Mouse (Mus musculus): ENCODE measurements at regions not wholly inside any gene's neighbourhood (a gene's known extent, or its start where the extent isn't known, plus 50 kb on each side); places are given as distances from the start of the nearest gene placed in this dataset.

- WGBS = 84% methylated on average over 3 of the region's 3 CpGs
- no peak for ATAC-seq (ENCODE audit: insufficient number of reproducible peaks, low FRiP score, low TSS enrichment, low read depth)
These were observed 322.0 kb upstream of the Zfp637 start for GRCm38 (mm10) chr6:117518939-117519338.

DNA sequence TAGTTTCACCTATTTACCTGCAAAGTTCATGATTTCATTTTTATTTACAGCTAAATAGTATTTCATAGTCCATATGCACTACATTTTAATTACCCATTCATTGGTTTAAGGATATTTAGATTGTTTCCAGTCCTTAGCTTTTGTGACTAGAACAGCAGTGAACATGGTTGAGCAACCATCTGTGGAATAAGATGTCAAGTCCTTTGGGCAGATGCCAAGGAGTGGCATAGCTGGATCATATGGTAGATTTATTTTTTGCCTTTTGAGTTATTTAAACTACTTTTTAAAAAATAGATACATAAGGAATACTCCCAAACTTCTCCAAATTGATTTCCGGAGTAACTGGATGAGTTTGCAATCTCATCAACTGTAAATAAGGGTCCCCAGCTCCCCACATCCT, 321.5 kb upstream of the Zfp637 start:
- no peaks in the 10 kb centered on the region for H3K9me3 ChIP-seq (ENCODE audit: control insufficient read depth, low read length)
- 82% methylated on average over 1 of the region's 1 CpGs for WGBS
- no peaks in the 10 kb centered on the region for H3K27me3 ChIP-seq (ENCODE audit: control insufficient read depth, insufficient read depth, low read length)
- DNase-seq (ENCODE audit: low spot score) (no peak), ATAC-seq (ENCODE audit: insufficient number of reproducible peaks, low FRiP score, low TSS enrichment, low read depth) (no peak)
- H3K9ac ChIP-seq (ENCODE audit: low read length) = no peak overlapping the region
- no peak overlapping the region for H3K4me2 ChIP-seq (ENCODE audit: low read depth, severe bottlenecking)
- H3K4me1 ChIP-seq (ENCODE audit: control insufficient read depth, insufficient read depth, low read length) = no peaks in the 10 kb centered on the region
- no peak overlapping the region for H3K27ac ChIP-seq (replicated peaks; ENCODE audit: low read depth, low read length)
- H3K36me3 ChIP-seq (ENCODE audit: control insufficient read depth, insufficient read depth, low read length) = no peaks in the 10 kb centered on the region
- H3K4me3 ChIP-seq (ENCODE audit: low read depth, low read length) = no peak overlapping the region

More at GRCm38 (mm10) chr6:117518939-117519338, 322.0 kb upstream of the Zfp637 start:
- no peak overlapping the region for H3K27ac ChIP-seq (replicated peaks; ENCODE audit: low read depth, low read length)
- no peaks in the 10 kb centered on the region for H3K27me3 ChIP-seq (ENCODE audit: control insufficient read depth, insufficient read depth, low read length)
- no peak for DNase-seq (ENCODE audit: low spot score)
- H3K36me3 ChIP-seq (ENCODE audit: control insufficient read depth, insufficient read depth, low read length) = no peaks in the 10 kb centered on the region
- no peak overlapping the region for H3K4me2 ChIP-seq (ENCODE audit: low read depth, severe bottlenecking)
- H3K4me3 ChIP-seq (ENCODE audit: low read depth, low read length) = no peak overlapping the region
- H3K9me3 ChIP-seq (ENCODE audit: control insufficient read depth, low read length) = no peaks in the 10 kb centered on the region
- H3K4me1 ChIP-seq (ENCODE audit: control insufficient read depth, insufficient read depth, low read length) = no peaks in the 10 kb centered on the region
- H3K9ac ChIP-seq (ENCODE audit: low read length) = no peak overlapping the region

- peak overlapping the region; percentile 15; the same call in 1 of the 2 replicates for H3K4me2 ChIP-seq (ENCODE audit: low read depth, severe bottlenecking)
- H3K27ac ChIP-seq (replicated peaks; ENCODE audit: low read depth, low read length) = no peak overlapping the region
- H3K36me3 ChIP-seq (ENCODE audit: control insufficient read depth, insufficient read depth, low read length) = no peaks in the 10 kb centered on the region
- DNase-seq (ENCODE audit: low spot score) (peak; percentile 71), ATAC-seq (ENCODE audit: insufficient number of reproducible peaks, low FRiP score, low TSS enrichment, low read depth) (peak; percentile 70; the same call in 1 of the 2 replicates)
- no peaks in the 10 kb centered on the region for H3K27me3 ChIP-seq (ENCODE audit: control insufficient read depth, insufficient read depth, low read length)
- no peak overlapping the region for H3K4me3 ChIP-seq (ENCODE audit: low read depth, low read length)
- 41% methylated on average over 22 of the region's 22 CpGs for WGBS
- no peak overlapping the region for H3K9ac ChIP-seq (ENCODE audit: low read length)
- H3K9me3 ChIP-seq (ENCODE audit: control insufficient read depth, low read length) = no peaks in the 10 kb centered on the region
- H3K4me1 ChIP-seq (ENCODE audit: control insufficient read depth, insufficient read depth, low read length) = peaks cover 9% of the 10 kb centered on the region; the same call in 1 of the 2 replicates
These were observed 314.6 kb upstream of the Zfp637 start for GRCm38 (mm10) chr6:117526161-117526935.

DNA sequence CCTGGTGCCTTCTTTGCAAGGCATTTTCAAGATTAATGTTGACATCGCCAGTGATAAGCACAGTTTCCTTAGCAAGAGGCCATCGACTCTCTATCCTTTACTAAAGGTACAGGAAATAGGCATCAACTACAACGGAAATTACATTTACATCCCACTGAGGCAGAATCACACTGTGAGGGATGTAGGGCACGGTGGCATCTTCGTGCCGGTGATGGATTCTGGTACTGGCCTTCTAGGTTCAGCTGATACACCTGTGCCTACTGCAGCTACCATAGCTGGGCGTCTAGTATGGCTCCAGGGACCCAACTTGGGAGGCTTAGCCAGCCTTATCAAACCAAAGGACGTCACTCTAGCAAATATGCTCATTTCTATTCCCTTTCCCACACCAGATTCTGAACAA, 313.5 kb upstream of the Zfp637 start:
- H3K36me3 ChIP-seq (ENCODE audit: control insufficient read depth, insufficient read depth, low read length) = no peaks in the 10 kb centered on the region
- no peak overlapping the region for H3K27ac ChIP-seq (replicated peaks; ENCODE audit: low read depth, low read length)
- peaks cover 9% of the 10 kb centered on the region; the same call in 1 of the 2 replicates for H3K4me1 ChIP-seq (ENCODE audit: control insufficient read depth, insufficient read depth, low read length)
- 87% methylated on average over 8 of the region's 8 CpGs for WGBS
- no peak overlapping the region for H3K4me2 ChIP-seq (ENCODE audit: low read depth, severe bottlenecking)
- H3K27me3 ChIP-seq (ENCODE audit: control insufficient read depth, insufficient read depth, low read length) = no peaks in the 10 kb centered on the region
- H3K4me3 ChIP-seq (ENCODE audit: low read depth, low read length) = no peak overlapping the region
- no peaks in the 10 kb centered on the region for H3K9me3 ChIP-seq (ENCODE audit: control insufficient read depth, low read length)
- H3K9ac ChIP-seq (ENCODE audit: low read length) = no peak overlapping the region
- ATAC-seq (ENCODE audit: insufficient number of reproducible peaks, low FRiP score, low TSS enrichment, low read depth) (no peak), DNase-seq (ENCODE audit: low spot score) (no peak)

DNA sequence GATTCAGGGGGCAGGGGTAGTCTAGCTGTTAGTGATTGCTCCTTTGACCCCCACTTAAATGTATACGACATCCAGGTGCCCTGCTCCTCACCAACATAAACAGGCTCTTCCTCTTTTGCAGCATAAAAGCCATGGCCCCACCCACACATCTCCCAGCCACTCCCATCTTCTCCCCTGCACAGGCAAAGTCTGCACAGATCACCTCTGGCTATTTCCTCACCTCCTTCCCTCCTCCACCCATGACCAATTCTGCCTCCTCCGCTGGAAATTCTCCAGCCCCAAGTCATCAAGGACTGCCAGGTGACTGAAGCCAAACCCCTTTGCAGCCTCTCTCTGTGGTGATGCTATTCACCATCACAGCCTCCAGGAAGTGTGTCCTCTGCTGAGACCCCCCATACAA, 306.8 kb upstream of the Zfp637 start:
- WGBS = 28% methylated on average over 2 of the region's 2 CpGs

GRCm38 (mm10) chr6:117534991-117535390, 306.0 kb upstream of the Zfp637 start:
- ATAC-seq (ENCODE audit: insufficient number of reproducible peaks, low FRiP score, low TSS enrichment, low read depth) (no peak), DNase-seq (ENCODE audit: low spot score) (no peak)
- Histone ChIP-seq H3K9ac (ENCODE audit: low read length) (no peak overlapping the region), H3K27ac (replicated peaks; ENCODE audit: low read depth, low read length) (no peak overlapping the region), H3K36me3 (ENCODE audit: control insufficient read depth, insufficient read depth, low read length) (no peaks in the 10 kb centered on the region), H3K27me3 (ENCODE audit: control insufficient read depth, insufficient read depth, low read length) (no peaks in the 10 kb centered on the region), H3K4me1 (ENCODE audit: control insufficient read depth, insufficient read depth, low read length) (peaks cover 6% of the 10 kb centered on the region; the same call in 1 of the 2 replicates), H3K4me3 (ENCODE audit: low read depth, low read length) (no peak overlapping the region), H3K9me3 (ENCODE audit: control insufficient read depth, low read length) (no peaks in the 10 kb centered on the region), H3K4me2 (ENCODE audit: low read depth, severe bottlenecking) (no peak overlapping the region)
- WGBS = 85% methylated on average over 9 of the region's 9 CpGs

More for the DNA sequence above, 306.8 kb upstream of the Zfp637 start:
- Histone ChIP-seq H3K27ac (replicated peaks; ENCODE audit: low read depth, low read length) (no peak overlapping the region), H3K27me3 (ENCODE audit: control insufficient read depth, insufficient read depth, low read length) (no peaks in the 10 kb centered on the region), H3K36me3 (ENCODE audit: control insufficient read depth, insufficient read depth, low read length) (no peaks in the 10 kb centered on the region), H3K4me3 (ENCODE audit: low read depth, low read length) (no peak overlapping the region), H3K4me1 (ENCODE audit: control insufficient read depth, insufficient read depth, low read length) (peaks cover 6% of the 10 kb centered on the region; the same call in 1 of the 2 replicates), H3K4me2 (ENCODE audit: low read depth, severe bottlenecking) (no peak overlapping the region), H3K9ac (ENCODE audit: low read length) (no peak overlapping the region; the same call in 1 of the 2 replicates), H3K9me3 (ENCODE audit: control insufficient read depth, low read length) (no peaks in the 10 kb centered on the region)
- ATAC-seq (ENCODE audit: insufficient number of reproducible peaks, low FRiP score, low TSS enrichment, low read depth) (no peak), DNase-seq (ENCODE audit: low spot score) (no peak)

DNA sequence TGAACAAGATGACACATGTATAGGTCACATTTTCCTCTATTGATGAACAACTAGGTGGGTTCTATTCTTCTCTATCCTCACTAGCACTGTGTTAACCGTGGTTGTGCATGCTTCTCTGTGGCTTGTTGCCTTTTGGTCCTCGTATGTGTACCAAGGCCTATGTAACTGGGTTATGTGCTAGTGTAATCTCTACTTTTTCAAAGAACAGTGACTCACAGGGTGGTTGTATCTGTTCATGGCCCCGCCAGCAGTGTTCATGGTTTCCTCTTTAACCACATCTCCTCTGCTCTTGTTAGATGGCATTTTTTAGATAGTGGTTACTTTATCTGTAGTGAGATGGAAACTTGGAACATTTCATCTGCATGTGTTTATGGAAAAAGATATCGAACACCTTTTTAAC, 304.9 kb upstream of the Zfp637 start:
- no peak overlapping the region for H3K4me3 ChIP-seq (ENCODE audit: low read depth, low read length)
- peaks cover 6% of the 10 kb centered on the region; the same call in 1 of the 2 replicates for H3K4me1 ChIP-seq (ENCODE audit: control insufficient read depth, insufficient read depth, low read length)
- no peak for ATAC-seq (ENCODE audit: insufficient number of reproducible peaks, low FRiP score, low TSS enrichment, low read depth)
- no peak overlapping the region for H3K9ac ChIP-seq (ENCODE audit: low read length)
- no peak for DNase-seq (ENCODE audit: low spot score)
- H3K9me3 ChIP-seq (ENCODE audit: control insufficient read depth, low read length) = no peaks in the 10 kb centered on the region
- 94% methylated on average over 4 of the region's 4 CpGs for WGBS
- no peaks in the 10 kb centered on the region for H3K27me3 ChIP-seq (ENCODE audit: control insufficient read depth, insufficient read depth, low read length)
- no peaks in the 10 kb centered on the region for H3K36me3 ChIP-seq (ENCODE audit: control insufficient read depth, insufficient read depth, low read length)
- H3K27ac ChIP-seq (replicated peaks; ENCODE audit: low read depth, low read length) = no peak overlapping the region
- no peak overlapping the region for H3K4me2 ChIP-seq (ENCODE audit: low read depth, severe bottlenecking)

DNA sequence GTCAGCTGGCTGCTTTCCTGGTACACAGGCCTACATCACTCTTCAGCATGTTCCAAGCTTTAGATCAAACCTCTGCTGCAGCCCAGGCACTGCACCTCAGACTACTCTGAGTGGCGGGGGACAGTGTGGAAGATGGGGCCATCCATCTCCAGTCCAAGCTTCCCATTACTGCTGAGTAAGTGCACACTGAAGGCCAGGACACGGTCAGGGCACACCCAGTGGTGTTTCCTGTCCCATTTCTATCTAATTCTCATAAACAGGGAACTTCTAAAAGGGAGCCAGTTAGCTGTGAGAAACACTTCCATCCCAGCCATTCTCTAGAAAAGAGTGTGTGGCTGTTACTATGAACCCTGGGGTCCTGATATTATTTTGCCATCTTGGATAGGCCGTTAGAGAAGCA, 298.5 kb upstream of the Zfp637 start:
- no peaks in the 10 kb centered on the region for H3K36me3 ChIP-seq (ENCODE audit: control insufficient read depth, insufficient read depth, low read length)
- ATAC-seq (ENCODE audit: insufficient number of reproducible peaks, low FRiP score, low TSS enrichment, low read depth) = no peak
- H3K27me3 ChIP-seq (ENCODE audit: control insufficient read depth, insufficient read depth, low read length) = no peaks in the 10 kb centered on the region
- no peak overlapping the region for H3K27ac ChIP-seq (replicated peaks; ENCODE audit: low read depth, low read length)
- no peak overlapping the region for H3K4me3 ChIP-seq (ENCODE audit: low read depth, low read length)
- WGBS = 91% methylated on average over 3 of the region's 3 CpGs
- H3K4me1 ChIP-seq (ENCODE audit: control insufficient read depth, insufficient read depth, low read length) = no peaks in the 10 kb centered on the region
- no peak overlapping the region for H3K4me2 ChIP-seq (ENCODE audit: low read depth, severe bottlenecking)
- no peaks in the 10 kb centered on the region for H3K9me3 ChIP-seq (ENCODE audit: control insufficient read depth, low read length)
- no peak for DNase-seq (ENCODE audit: low spot score)
- no peak overlapping the region for H3K9ac ChIP-seq (ENCODE audit: low read length)

Measured in limb, embryonic 11.5 days (tissue).